Mouse (Mus musculus) brain, embryonic 14.5 days (tissue): Measurements from ENCODE around the gene Uri1.

ENCODE experiments used
- CTCF ChIP-seq: fragments of 200-500 bp; IDR thresholded peaks from 2 replicates; pipeline ENCODE4 v1.5.1; 2012; ENCODE audit warnings: inconsistent platforms, mild to moderate bottlenecking, moderate library complexity, borderline replicate concordance; ENCODE audit not compliant: insufficient read depth, insufficient read length; ENCODE audit errors: extremely low read depth
- POLR2A ChIP-seq: fragments of 200-500 bp; IDR thresholded peaks from 2 replicates; pipeline ENCODE4 v1.6.1; 2012; ENCODE audit warnings: mild to moderate bottlenecking, inconsistent platforms, borderline replicate concordance; ENCODE audit not compliant: poor library complexity, insufficient read depth, insufficient read length, severe bottlenecking; ENCODE audit errors: extremely low read depth

GRCm38 (mm10) chr7:37910161-37910560, 113.2 kb downstream of the Uri1 start:
- TF ChIP-seq POLR2A: no peak
- TF ChIP-seq CTCF: no peak
